8 mouse cellular contexts compared by ENCODE assay signal in the genomic region with DNA sequence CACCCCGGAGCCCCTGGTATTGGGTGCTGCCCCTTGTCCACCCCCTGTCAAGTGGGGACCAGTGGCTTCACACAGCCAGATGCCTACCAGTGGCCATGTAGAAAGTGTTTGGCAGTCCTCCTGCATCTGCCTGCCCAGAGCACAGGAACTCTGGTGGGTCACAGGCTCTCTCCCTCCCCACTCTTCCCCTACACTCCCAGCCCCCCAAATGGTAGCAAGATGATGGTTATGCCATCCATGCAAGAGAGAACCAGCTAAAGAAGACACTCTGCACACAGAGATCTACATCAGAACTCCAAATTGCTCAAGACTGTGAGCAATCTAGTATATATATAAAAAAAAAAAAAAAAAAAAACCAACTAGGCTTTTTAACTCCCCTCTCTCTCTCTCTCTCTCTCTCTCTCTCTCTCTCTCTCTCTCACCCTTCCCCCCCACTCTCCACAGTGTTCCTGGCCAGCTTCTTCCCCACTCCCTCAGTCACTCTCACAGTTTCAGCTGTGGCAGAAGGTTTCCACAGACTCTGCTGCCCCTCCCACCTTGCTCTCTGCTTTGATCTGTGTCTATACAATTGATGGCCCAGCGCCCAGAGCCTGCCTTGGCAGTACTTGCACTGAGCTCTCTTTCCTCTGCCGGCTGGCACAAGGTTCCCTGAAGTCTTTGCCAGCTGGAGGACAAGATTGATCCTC.
DNase-seq lines count a peak whose midpoint lies in the region; ATAC-seq and TF ChIP-seq lines count a peak whose summit lies in the region.
"Had no signal": no experiment of that assay in that cellular context is flagged by ENCODE, and none has a peak within 500 bp of the region (broad histone marks: within the 10 kb centered on the region; RNA-seq: fewer than 3 reads in every experiment).

No protein-coding gene starts in this region.

- no peaks in the 10 kb centered on the region for H3K4me1 ChIP-seq in intestine, postnatal 0 days (replicated peaks; ENCODE audit: control insufficient read depth, insufficient read depth, low read length)
- H3K4me1 ChIP-seq in heart, embryonic 11.5 days (ENCODE audit: control insufficient read depth, insufficient read depth, low read length), result no peaks in the 10 kb centered on the region
- H3K4me1 ChIP-seq: heart, embryonic 15.5 days had no signal

- no peak overlapping the region for H3K27ac ChIP-seq in intestine, postnatal 0 days (ENCODE audit: low read depth, low read length)
- H3K27ac ChIP-seq in heart, embryonic 11.5 days (ENCODE audit: low read depth, low read length), result no peak overlapping the region
- H3K27ac ChIP-seq: heart, embryonic 15.5 days had no signal

- H3K9me3 ChIP-seq in intestine, postnatal 0 days (ENCODE audit: control insufficient read depth), result no peaks in the 10 kb centered on the region
- no peaks in the 10 kb centered on the region for H3K9me3 ChIP-seq in heart, embryonic 11.5 days (replicated peaks; ENCODE audit: control insufficient read depth, low read length)
- H3K9me3 ChIP-seq: heart, embryonic 15.5 days had no signal

- no peak for TF ChIP-seq CTCF in intestine, postnatal 0 days (IDR thresholded peaks at IDR 0.05; ENCODE audit: low read depth)

- no peaks in the 10 kb centered on the region for H3K27me3 ChIP-seq in intestine, postnatal 0 days (replicated peaks; ENCODE audit: control insufficient read depth, insufficient read depth, low read length)
- no peaks in the 10 kb centered on the region for H3K27me3 ChIP-seq in heart, embryonic 11.5 days (ENCODE audit: control insufficient read depth, insufficient read depth, low read length)
- H3K27me3 ChIP-seq: heart, embryonic 15.5 days had no signal

- 68% methylated on average over 3 of the region's 3 CpGs for WGBS in intestine, postnatal 0 days
- WGBS in heart, embryonic 11.5 days (ENCODE audit: insufficient replicate concordance), result 80% methylated on average over 3 of the region's 3 CpGs

- intact Hi-C loops in left cerebral cortex, postnatal 25 days (cut with DNase I), result no loop called here

- no peaks in the 10 kb centered on the region for H3K36me3 ChIP-seq in intestine, postnatal 0 days (ENCODE audit: control insufficient read depth, insufficient read depth)
- no peaks in the 10 kb centered on the region for H3K36me3 ChIP-seq in heart, embryonic 11.5 days (ENCODE audit: control insufficient read depth, insufficient read depth, low read length)
- H3K36me3 ChIP-seq: heart, embryonic 15.5 days had no signal

- H3K9ac ChIP-seq in intestine, postnatal 0 days (ENCODE audit: low read depth, low read length), result no peak overlapping the region
- H3K9ac ChIP-seq in heart, embryonic 11.5 days (ENCODE audit: low read depth, low read length), result no peak overlapping the region
- H3K9ac ChIP-seq: heart, embryonic 15.5 days had no signal

- H3K4me2 ChIP-seq in intestine, postnatal 0 days (replicated peaks; ENCODE audit: low read depth), result no peak overlapping the region
- H3K4me2 ChIP-seq in heart, embryonic 11.5 days, result no peak overlapping the region
- H3K4me2 ChIP-seq: heart, embryonic 15.5 days had no signal

- H3K4me3 ChIP-seq in intestine, postnatal 0 days (ENCODE audit: low read depth, low read length), result no peak overlapping the region
- no peak overlapping the region for H3K4me3 ChIP-seq in heart, embryonic 11.5 days (ENCODE audit: low read depth, low read length)
- H3K4me3 ChIP-seq: heart, embryonic 15.5 days had no signal

- DNase-seq in MN1 (ENCODE audit: low spot score) (peak; percentile 57), adipocyte (ENCODE audit: low spot score) (peak; percentile 32)
- peak; percentile 50 to 74 for DNase-seq in frontal cortex, adult 2 months (ENCODE audit: extremely low spot score in 1 of 2, low spot score in 1 of 2)
- DNase-seq in left cerebral cortex, postnatal 25 days (ENCODE audit: low spot score in 2 of 2), result peak; percentile 45 to 75
- DNase-seq in urinary bladder, postnatal 25 days (ENCODE audit: low spot score), result no peak

- ATAC-seq in intestine, postnatal 0 days, result no peak
- ATAC-seq in heart, embryonic 11.5 days (replicated peaks; ENCODE audit: insufficient number of reproducible peaks, low FRiP score, low TSS enrichment), result no peak
